Mouse (Mus musculus): ENCODE results near the gene Gtf2f2. TPM values are rescaled to one million over a fixed set of nuclear protein-coding genes. Genes with fewer than 3 reads are reported as not detected.
A peak's percentile ranks its signal among the peaks of the same experiment; 100 is the strongest.

Gtf2f2 gene
- total and polyA plus RNA-seq, 2 experiments from 2014 or later: 41.5 to 47.6 TPM

DNA sequence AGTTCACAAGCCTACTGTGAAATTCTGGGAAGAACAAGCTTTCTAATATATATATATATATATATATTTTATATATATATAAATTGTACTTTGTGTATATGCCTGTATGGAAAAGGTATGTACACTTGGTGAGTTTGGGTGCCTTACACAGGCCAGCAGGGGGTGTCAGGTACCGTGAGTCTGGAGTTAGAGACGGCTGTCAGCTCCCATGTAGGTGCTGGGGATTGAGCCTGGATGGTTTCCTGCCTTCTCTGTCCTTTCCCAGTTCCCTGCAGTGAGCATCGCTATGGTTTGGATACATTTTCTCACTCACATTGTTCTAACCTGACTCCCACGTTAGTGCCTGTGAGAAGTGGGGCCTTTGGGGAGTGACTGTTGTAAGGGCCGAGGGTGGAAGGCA lies 127.3 kb downstream of the Gtf2f2 start:
- no peak overlapping the region for H3K9ac ChIP-seq
- no peak for DNase-seq
- H3K9me3 ChIP-seq (ENCODE audit: low read length): no peaks in the 10 kb centered on the region
- no peaks in the 10 kb centered on the region for H3K36me3 ChIP-seq (ENCODE audit: insufficient read depth)
- no peak overlapping the region for H3K4me2 ChIP-seq (ENCODE audit: low read depth)
- no peaks in the 10 kb centered on the region for H3K4me1 ChIP-seq (ENCODE audit: insufficient read depth)
- no peak overlapping the region for H3K27ac ChIP-seq (ENCODE audit: low read depth, low read length)
- ATAC-seq: no peak
- no peak overlapping the region for H3K4me3 ChIP-seq (ENCODE audit: low read depth, low read length)
- peak; percentile 8; the same call in 1 of the 2 replicates for TF ChIP-seq CTCF (IDR thresholded peaks at IDR 0.05; ENCODE audit: low read depth)
- no peaks in the 10 kb centered on the region for H3K27me3 ChIP-seq (ENCODE audit: insufficient read depth, low read length)
- 72% methylated on average over 5 of the region's 5 CpGs for WGBS

GRCm38 (mm10) chr14:75881856-75882255 lies 128.8 kb downstream of the Gtf2f2 start:
- 44% methylated on average over 4 of the region's 4 CpGs for WGBS
- no peaks in the 10 kb centered on the region for H3K27me3 ChIP-seq (ENCODE audit: insufficient read depth, low read length)
- H3K4me1 ChIP-seq (ENCODE audit: insufficient read depth): no peaks in the 10 kb centered on the region
- no peak overlapping the region for H3K27ac ChIP-seq (ENCODE audit: low read depth, low read length)
- no peak for DNase-seq
- no peak for ATAC-seq
- H3K36me3 ChIP-seq (ENCODE audit: insufficient read depth): no peaks in the 10 kb centered on the region
- no peaks in the 10 kb centered on the region for H3K9me3 ChIP-seq (ENCODE audit: low read length)
- 0 out of 2 replicates have a peak overlapping the region, but pooled peaks have one; percentile 14 for H3K9ac ChIP-seq
- no peak overlapping the region for H3K4me2 ChIP-seq (ENCODE audit: low read depth)
- TF ChIP-seq CTCF (IDR thresholded peaks at IDR 0.05; ENCODE audit: low read depth): no peak
- H3K4me3 ChIP-seq (ENCODE audit: low read depth, low read length): no peak overlapping the region

DNA sequence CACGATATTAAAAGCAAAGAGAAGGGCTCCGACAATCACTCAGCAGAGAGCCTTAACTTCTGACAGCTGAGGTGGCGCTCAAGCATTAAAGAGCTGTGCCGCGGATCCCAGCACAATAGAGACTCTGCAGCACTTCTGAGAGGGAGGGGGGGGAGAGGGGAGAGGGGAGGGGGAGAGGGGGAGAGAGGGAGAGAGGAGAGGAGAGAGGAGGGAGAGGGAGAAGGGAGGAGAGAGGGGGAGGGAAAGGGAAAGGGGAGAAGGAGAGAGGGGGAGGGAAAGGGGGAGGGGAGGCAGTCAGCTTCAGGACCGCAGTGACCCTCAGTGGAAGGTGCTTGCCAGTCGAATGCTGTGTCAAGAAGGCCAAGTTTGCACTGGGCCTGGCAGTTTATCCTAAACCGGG lies 131.7 kb downstream of the Gtf2f2 start:
- Histone ChIP-seq H3K9me3 (ENCODE audit: low read length) (no peaks in the 10 kb centered on the region), H3K4me1 (ENCODE audit: insufficient read depth) (0 out of 2 replicates have a peak, but pooled peaks cover 6% of the 10 kb centered on the region), H3K27me3 (ENCODE audit: insufficient read depth, low read length) (no peaks in the 10 kb centered on the region), H3K9ac (no peak overlapping the region), H3K27ac (ENCODE audit: low read depth, low read length) (no peak overlapping the region), H3K4me3 (ENCODE audit: low read depth, low read length) (no peak overlapping the region), H3K4me2 (ENCODE audit: low read depth) (0 out of 2 replicates have a peak overlapping the region, but pooled peaks have one; percentile 17), H3K36me3 (ENCODE audit: insufficient read depth) (no peaks in the 10 kb centered on the region)
- 16% methylated on average over 8 of the region's 8 CpGs for whole genome bisulfite sequencing
- no peak for ATAC-seq
- no peak for TF ChIP-seq CTCF (IDR thresholded peaks at IDR 0.05; ENCODE audit: low read depth)
- DNase-seq: no peak

GRCm38 (mm10) chr14:75877297-75877696 lies 133.4 kb downstream of the Gtf2f2 start:
- no peak overlapping the region for H3K4me3 ChIP-seq (ENCODE audit: low read depth, low read length)
- H3K27ac ChIP-seq (ENCODE audit: low read depth, low read length): no peak overlapping the region
- ATAC-seq: peak; percentile 25; the same call in 1 of the 2 replicates
- no peak overlapping the region for H3K9ac ChIP-seq
- no peak for TF ChIP-seq CTCF (IDR thresholded peaks at IDR 0.05; ENCODE audit: low read depth)
- H3K4me2 ChIP-seq (ENCODE audit: low read depth): no peak overlapping the region
- no peaks in the 10 kb centered on the region for H3K27me3 ChIP-seq (ENCODE audit: insufficient read depth, low read length)
- 49% methylated on average over 3 of the region's 3 CpGs for WGBS
- no peaks in the 10 kb centered on the region for H3K9me3 ChIP-seq (ENCODE audit: low read length)
- H3K36me3 ChIP-seq (ENCODE audit: insufficient read depth): no peaks in the 10 kb centered on the region
- no peak for DNase-seq
- H3K4me1 ChIP-seq (ENCODE audit: insufficient read depth): 0 out of 2 replicates have a peak, but pooled peaks cover 6% of the 10 kb centered on the region

GRCm38 (mm10) chr14:75876320-75877043 lies 134.2 kb downstream of the Gtf2f2 start:
- no peaks in the 10 kb centered on the region for H3K36me3 ChIP-seq (ENCODE audit: insufficient read depth)
- no peaks in the 10 kb centered on the region for H3K9me3 ChIP-seq (ENCODE audit: low read length)
- peak overlapping the region; percentile 20; the same call in 1 of the 2 replicates for H3K4me3 ChIP-seq (ENCODE audit: low read depth, low read length)
- H3K4me1 ChIP-seq (ENCODE audit: insufficient read depth): 0 out of 2 replicates have a peak, but pooled peaks cover 6% of the 10 kb centered on the region
- H3K4me2 ChIP-seq (ENCODE audit: low read depth): peak overlapping the region; percentile 42
- no peak overlapping the region for H3K9ac ChIP-seq
- peak; percentile 93 for TF ChIP-seq CTCF (IDR thresholded peaks at IDR 0.05; ENCODE audit: low read depth)
- 0 out of 2 replicates have a peak overlapping the region, but pooled peaks have one; percentile 4 for H3K27ac ChIP-seq (ENCODE audit: low read depth, low read length)
- ATAC-seq (peak; percentile 68), DNase-seq (peak; percentile 91)
- no peaks in the 10 kb centered on the region for H3K27me3 ChIP-seq (ENCODE audit: insufficient read depth, low read length)
- WGBS: 10% methylated on average over 21 of the region's 21 CpGs

GRCm38 (mm10) chr14:75873612-75874011 lies 137.1 kb downstream of the Gtf2f2 start:
- whole genome bisulfite sequencing: 73% methylated on average over 9 of the region's 9 CpGs
- ATAC-seq: no peak
- Histone ChIP-seq H3K4me2 (ENCODE audit: low read depth) (no peak overlapping the region), H3K9ac (no peak overlapping the region), H3K9me3 (ENCODE audit: low read length) (no peaks in the 10 kb centered on the region), H3K4me1 (ENCODE audit: insufficient read depth) (0 out of 2 replicates have a peak, but pooled peaks cover 6% of the 10 kb centered on the region), H3K4me3 (ENCODE audit: low read depth, low read length) (no peak overlapping the region), H3K27me3 (ENCODE audit: insufficient read depth, low read length) (no peaks in the 10 kb centered on the region), H3K27ac (ENCODE audit: low read depth, low read length) (no peak overlapping the region), H3K36me3 (ENCODE audit: insufficient read depth) (no peaks in the 10 kb centered on the region)
- TF ChIP-seq CTCF (IDR thresholded peaks at IDR 0.05; ENCODE audit: low read depth): no peak
- no peak for DNase-seq

- ATAC-seq (no peak), DNase-seq (no peak)
- Histone ChIP-seq H3K27me3 (ENCODE audit: insufficient read depth, low read length) (no peaks in the 10 kb centered on the region), H3K4me3 (ENCODE audit: low read depth, low read length) (no peak overlapping the region), H3K36me3 (ENCODE audit: insufficient read depth) (no peaks in the 10 kb centered on the region), H3K4me2 (ENCODE audit: low read depth) (no peak overlapping the region), H3K9ac (no peak overlapping the region), H3K9me3 (ENCODE audit: low read length) (no peaks in the 10 kb centered on the region), H3K4me1 (ENCODE audit: insufficient read depth) (0 out of 2 replicates have a peak, but pooled peaks cover 6% of the 10 kb centered on the region), H3K27ac (ENCODE audit: low read depth, low read length) (no peak overlapping the region)
- peak; percentile 23; the same call in 1 of the 2 replicates for TF ChIP-seq CTCF (IDR thresholded peaks at IDR 0.05; ENCODE audit: low read depth)
- 90% methylated on average over 4 of the region's 4 CpGs for WGBS
Observed at GRCm38 (mm10) chr14:75871750-75872149, 138.9 kb downstream of the Gtf2f2 start.

All from forebrain, postnatal 0 days (tissue).